Mouse (Mus musculus): Measurements from ENCODE around the gene Reg4. TPM values are rescaled to one million over a fixed set of nuclear protein-coding genes. Genes with fewer than 3 reads are reported as not detected.

The Reg4 gene
- polyA plus RNA-seq (2014; fragmentation: Nextera tagmentation; extraction: Ambion mirVana) = not detected in 2 replicates

GRCm38 (mm10) chr3:98221856-98222255 lies at the start of gene Reg4:
Reg4 (plus strand) TSS chr3:98222156.
- Histone ChIP-seq H3K4me3 (ENCODE audit: low read depth, low read length) (no peak within 1 kb of the TSS), H3K9me3 (ENCODE audit: control insufficient read depth, low read length) (no peaks in the 10 kb centered on the region), H3K4me2 (ENCODE audit: low read depth, low read length, severe bottlenecking) (no peak within 1 kb of the TSS), H3K27ac (ENCODE audit: low read depth, low read length) (no peak within 1 kb of the TSS), H3K27me3 (ENCODE audit: control insufficient read depth, insufficient read depth, low read length) (no peaks in the 10 kb centered on the region), H3K4me1 (replicated peaks; ENCODE audit: control insufficient read depth, insufficient read depth, low read length) (no peaks in the 10 kb centered on the region), H3K9ac (ENCODE audit: low read length) (no peak within 1 kb of the TSS), H3K36me3 (ENCODE audit: control insufficient read depth, insufficient read depth, low read length) (no peaks in the 10 kb centered on the region)
- DNase-seq (ENCODE audit: low spot score) (no peak), ATAC-seq (replicated peaks; ENCODE audit: low FRiP score) (no peak)
- 91% methylated on average over 8 of the region's 8 CpGs for WGBS

- Histone ChIP-seq H3K36me3 (ENCODE audit: control insufficient read depth, insufficient read depth, low read length) (no peaks in the 10 kb centered on the region; the same call in 1 of the 2 replicates), H3K4me2 (ENCODE audit: low read depth, low read length, severe bottlenecking) (no peak overlapping the region), H3K27ac (ENCODE audit: low read depth, low read length) (no peak overlapping the region), H3K9ac (ENCODE audit: low read length) (no peak overlapping the region), H3K4me3 (ENCODE audit: low read depth, low read length) (no peak overlapping the region), H3K9me3 (ENCODE audit: control insufficient read depth, low read length) (no peaks in the 10 kb centered on the region), H3K4me1 (replicated peaks; ENCODE audit: control insufficient read depth, insufficient read depth, low read length) (no peaks in the 10 kb centered on the region), H3K27me3 (ENCODE audit: control insufficient read depth, insufficient read depth, low read length) (no peaks in the 10 kb centered on the region)
- 90% methylated on average over 4 of the region's 4 CpGs for WGBS
- ATAC-seq (replicated peaks; ENCODE audit: low FRiP score) = no peak
- no peak for DNase-seq (ENCODE audit: low spot score)
Observed at GRCm38 (mm10) chr3:98178340-98178739, 43.6 kb upstream of the Reg4 start.

GRCm38 (mm10) chr3:98180805-98181204 lies 41.2 kb upstream of the Reg4 start:
- WGBS = 24% methylated on average over 7 of the region's 7 CpGs
- no peak overlapping the region for H3K4me2 ChIP-seq (ENCODE audit: low read depth, low read length, severe bottlenecking)
- peak; percentile 15; the same call in 1 of the 2 replicates for ATAC-seq (replicated peaks; ENCODE audit: low FRiP score)

GRCm38 (mm10) chr3:98185163-98185714 lies 36.7 kb upstream of the Reg4 start:
- Histone ChIP-seq H3K36me3 (ENCODE audit: control insufficient read depth, insufficient read depth, low read length) (no peaks in the 10 kb centered on the region), H3K4me3 (ENCODE audit: low read depth, low read length) (no peak overlapping the region), H3K27me3 (ENCODE audit: control insufficient read depth, insufficient read depth, low read length) (no peaks in the 10 kb centered on the region), H3K4me2 (ENCODE audit: low read depth, low read length, severe bottlenecking) (no peak overlapping the region), H3K9me3 (ENCODE audit: control insufficient read depth, low read length) (no peaks in the 10 kb centered on the region), H3K27ac (ENCODE audit: low read depth, low read length) (no peak overlapping the region), H3K9ac (ENCODE audit: low read length) (no peak overlapping the region), H3K4me1 (replicated peaks; ENCODE audit: control insufficient read depth, insufficient read depth, low read length) (no peaks in the 10 kb centered on the region)
- ATAC-seq (replicated peaks; ENCODE audit: low FRiP score) (no peak), DNase-seq (ENCODE audit: low spot score) (no peak)
- 65% methylated on average over 10 of the region's 10 CpGs for WGBS

More at GRCm38 (mm10) chr3:98180805-98181204, 41.2 kb upstream of the Reg4 start:
- no peak overlapping the region for H3K9ac ChIP-seq (ENCODE audit: low read length)
- H3K9me3 ChIP-seq (ENCODE audit: control insufficient read depth, low read length) = no peaks in the 10 kb centered on the region
- H3K4me1 ChIP-seq (replicated peaks; ENCODE audit: control insufficient read depth, insufficient read depth, low read length) = no peaks in the 10 kb centered on the region
- no peaks in the 10 kb centered on the region for H3K27me3 ChIP-seq (ENCODE audit: control insufficient read depth, insufficient read depth, low read length)
- H3K4me3 ChIP-seq (ENCODE audit: low read depth, low read length) = no peak overlapping the region
- no peaks in the 10 kb centered on the region for H3K36me3 ChIP-seq (ENCODE audit: control insufficient read depth, insufficient read depth, low read length)
- DNase-seq (ENCODE audit: low spot score) = peak; percentile 70
- H3K27ac ChIP-seq (ENCODE audit: low read depth, low read length) = no peak overlapping the region

- ATAC-seq (replicated peaks; ENCODE audit: low FRiP score) (no peak), DNase-seq (ENCODE audit: low spot score) (no peak)
- 94% methylated on average over 3 of the region's 3 CpGs for WGBS
- Histone ChIP-seq H3K27ac (ENCODE audit: low read depth, low read length) (no peak overlapping the region), H3K9me3 (ENCODE audit: control insufficient read depth, low read length) (no peaks in the 10 kb centered on the region), H3K4me2 (ENCODE audit: low read depth, low read length, severe bottlenecking) (no peak overlapping the region), H3K4me3 (ENCODE audit: low read depth, low read length) (no peak overlapping the region), H3K27me3 (ENCODE audit: control insufficient read depth, insufficient read depth, low read length) (no peaks in the 10 kb centered on the region), H3K36me3 (ENCODE audit: control insufficient read depth, insufficient read depth, low read length) (no peaks in the 10 kb centered on the region), H3K9ac (ENCODE audit: low read length) (no peak overlapping the region), H3K4me1 (replicated peaks; ENCODE audit: control insufficient read depth, insufficient read depth, low read length) (no peaks in the 10 kb centered on the region)
Observed at GRCm38 (mm10) chr3:98187777-98188176, 34.2 kb upstream of the Reg4 start.

- Histone ChIP-seq H3K9ac (ENCODE audit: low read length) (no peak overlapping the region), H3K4me3 (ENCODE audit: low read depth, low read length) (no peak overlapping the region), H3K9me3 (ENCODE audit: control insufficient read depth, low read length) (no peaks in the 10 kb centered on the region), H3K27ac (ENCODE audit: low read depth, low read length) (no peak overlapping the region), H3K4me1 (replicated peaks; ENCODE audit: control insufficient read depth, insufficient read depth, low read length) (peaks cover 3% of the 10 kb centered on the region; the same call in 1 of the 2 replicates), H3K36me3 (ENCODE audit: control insufficient read depth, insufficient read depth, low read length) (no peaks in the 10 kb centered on the region), H3K27me3 (ENCODE audit: control insufficient read depth, insufficient read depth, low read length) (no peaks in the 10 kb centered on the region), H3K4me2 (ENCODE audit: low read depth, low read length, severe bottlenecking) (no peak overlapping the region)
- ATAC-seq (replicated peaks; ENCODE audit: low FRiP score) (no peak), DNase-seq (ENCODE audit: low spot score) (no peak)
- 17% methylated on average over 9 of the region's 9 CpGs for WGBS
Observed at GRCm38 (mm10) chr3:98197711-98198532, 24.0 kb upstream of the Reg4 start.

- 70% methylated on average over 5 of the region's 5 CpGs for WGBS
- Histone ChIP-seq H3K9me3 (ENCODE audit: control insufficient read depth, low read length) (no peaks in the 10 kb centered on the region), H3K4me3 (ENCODE audit: low read depth, low read length) (no peak overlapping the region), H3K36me3 (ENCODE audit: control insufficient read depth, insufficient read depth, low read length) (no peaks in the 10 kb centered on the region), H3K4me1 (replicated peaks; ENCODE audit: control insufficient read depth, insufficient read depth, low read length) (peaks cover 3% of the 10 kb centered on the region; the same call in 1 of the 2 replicates), H3K4me2 (ENCODE audit: low read depth, low read length, severe bottlenecking) (no peak overlapping the region), H3K27me3 (ENCODE audit: control insufficient read depth, insufficient read depth, low read length) (no peaks in the 10 kb centered on the region), H3K27ac (ENCODE audit: low read depth, low read length) (no peak overlapping the region), H3K9ac (ENCODE audit: low read length) (no peak overlapping the region)
- no peak for DNase-seq (ENCODE audit: low spot score)
- ATAC-seq (replicated peaks; ENCODE audit: low FRiP score) = no peak
Observed at GRCm38 (mm10) chr3:98199747-98200146, 22.2 kb upstream of the Reg4 start.

GRCm38 (mm10) chr3:98203282-98203681 lies 18.7 kb upstream of the Reg4 start:
- Histone ChIP-seq H3K36me3 (ENCODE audit: control insufficient read depth, insufficient read depth, low read length) (no peaks in the 10 kb centered on the region), H3K4me3 (ENCODE audit: low read depth, low read length) (no peak overlapping the region), H3K4me1 (replicated peaks; ENCODE audit: control insufficient read depth, insufficient read depth, low read length) (no peaks in the 10 kb centered on the region), H3K27me3 (ENCODE audit: control insufficient read depth, insufficient read depth, low read length) (no peaks in the 10 kb centered on the region), H3K9ac (ENCODE audit: low read length) (no peak overlapping the region), H3K9me3 (ENCODE audit: control insufficient read depth, low read length) (no peaks in the 10 kb centered on the region), H3K27ac (ENCODE audit: low read depth, low read length) (no peak overlapping the region), H3K4me2 (ENCODE audit: low read depth, low read length, severe bottlenecking) (no peak overlapping the region)
- WGBS = 86% methylated on average over 5 of the region's 5 CpGs
- DNase-seq (ENCODE audit: low spot score) (no peak), ATAC-seq (replicated peaks; ENCODE audit: low FRiP score) (no peak)

Measured in forebrain, embryonic 11.5 days (tissue).